Mouse (Mus musculus): ENCODE data around the gene Psg16. TPM values are rescaled to one million over a fixed set of nuclear protein-coding genes. Genes with fewer than 3 reads are reported as not detected.
A peak's percentile ranks its signal among the peaks of the same experiment; 100 is the strongest.

Gene Psg16
- polyA plus RNA-seq, 1 experiment = 20.8 TPM

DNA sequence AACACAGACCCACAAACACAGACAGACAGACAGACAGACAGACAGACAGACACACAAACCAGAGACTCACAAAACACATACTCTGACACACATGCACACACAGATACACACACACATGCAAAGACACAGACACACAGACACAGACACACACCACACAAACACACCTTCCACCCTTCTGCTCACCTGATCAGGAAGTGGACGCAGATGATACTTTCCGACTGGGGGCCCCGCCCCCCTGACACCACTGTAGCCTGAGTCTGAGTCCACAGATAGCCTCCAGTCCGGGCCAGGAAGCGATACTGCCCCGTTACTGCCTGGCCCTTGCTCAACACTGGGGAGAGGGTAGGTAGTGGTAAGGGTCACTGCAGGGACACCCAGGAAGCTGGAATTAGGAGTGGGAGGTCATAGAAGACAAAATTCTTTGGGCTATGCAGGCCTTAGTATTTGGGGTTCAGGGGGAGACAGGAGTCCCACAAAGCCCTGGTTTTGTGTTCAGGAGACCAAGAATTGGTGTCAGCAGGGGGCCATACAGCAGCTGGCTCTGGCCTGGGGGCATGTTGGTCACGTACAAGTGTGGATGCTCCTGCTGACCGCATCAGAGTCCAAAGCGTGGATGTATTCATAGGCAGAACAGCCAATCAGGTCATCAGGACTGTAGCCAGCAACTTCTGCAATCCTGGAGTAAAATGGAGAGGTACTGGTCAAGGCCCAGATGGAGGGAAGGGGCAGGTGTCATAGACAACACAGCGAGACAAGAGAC lies 25.2 kb upstream of the Psg16 start:
- no peak for DNase-seq
- H3K27ac ChIP-seq (ENCODE audit: insufficient read depth, low read length) = no peak overlapping the region
- WGBS = 69% methylated on average over 10 of the region's 10 CpGs
- peaks cover 6% of the 10 kb centered on the region; the same call in 1 of the 2 replicates for H3K4me1 ChIP-seq (ENCODE audit: control insufficient read depth, insufficient read depth, low read length)
- H3K4me3 ChIP-seq (replicated peaks; ENCODE audit: insufficient read depth, low read depth, low read length) = no peak overlapping the region
- TF ChIP-seq CTCF (IDR thresholded peaks at IDR 0.05; ENCODE audit: borderline replicate concordance, insufficient read depth, low read depth, low read length) = no peak
- TF ChIP-seq POLR2A (IDR thresholded peaks at IDR 0.05; ENCODE audit: borderline replicate concordance, insufficient read depth, low read length) = no peak
- H3K27me3 ChIP-seq (ENCODE audit: control insufficient read depth, insufficient read depth, low read length) = no peaks in the 10 kb centered on the region

DNA sequence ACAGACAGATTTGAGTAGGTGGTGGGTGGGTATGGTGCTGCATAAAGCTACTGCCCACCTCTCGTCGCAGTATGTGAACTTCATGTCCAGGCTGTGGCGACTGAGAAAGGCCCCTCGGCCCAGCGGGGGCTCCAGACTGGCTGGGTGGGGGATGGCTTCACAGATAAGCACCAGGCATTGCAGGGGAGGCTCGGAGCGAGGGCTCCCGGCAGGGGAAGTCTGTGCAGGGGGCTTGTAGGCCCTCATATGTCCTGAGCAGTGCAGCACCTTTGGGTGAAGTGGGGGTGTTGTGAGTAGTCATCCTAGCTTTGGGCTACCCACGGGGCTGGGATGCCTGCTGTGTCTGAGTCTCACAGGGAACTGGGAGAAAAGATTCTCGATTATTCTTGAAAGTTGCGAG lies 23.3 kb upstream of the Psg16 start:
- TF ChIP-seq POLR2A (IDR thresholded peaks at IDR 0.05; ENCODE audit: borderline replicate concordance, insufficient read depth, low read length) = no peak
- no peak for TF ChIP-seq CTCF (IDR thresholded peaks at IDR 0.05; ENCODE audit: borderline replicate concordance, insufficient read depth, low read depth, low read length)
- H3K27me3 ChIP-seq (ENCODE audit: control insufficient read depth, insufficient read depth, low read length) = no peaks in the 10 kb centered on the region
- H3K27ac ChIP-seq (ENCODE audit: insufficient read depth, low read length) = no peak overlapping the region
- DNase-seq = no peak
- 69% methylated on average over 11 of the region's 11 CpGs for WGBS
- no peaks in the 10 kb centered on the region for H3K4me1 ChIP-seq (ENCODE audit: control insufficient read depth, insufficient read depth, low read length)
- H3K4me3 ChIP-seq (replicated peaks; ENCODE audit: insufficient read depth, low read depth, low read length) = no peak overlapping the region

DNA sequence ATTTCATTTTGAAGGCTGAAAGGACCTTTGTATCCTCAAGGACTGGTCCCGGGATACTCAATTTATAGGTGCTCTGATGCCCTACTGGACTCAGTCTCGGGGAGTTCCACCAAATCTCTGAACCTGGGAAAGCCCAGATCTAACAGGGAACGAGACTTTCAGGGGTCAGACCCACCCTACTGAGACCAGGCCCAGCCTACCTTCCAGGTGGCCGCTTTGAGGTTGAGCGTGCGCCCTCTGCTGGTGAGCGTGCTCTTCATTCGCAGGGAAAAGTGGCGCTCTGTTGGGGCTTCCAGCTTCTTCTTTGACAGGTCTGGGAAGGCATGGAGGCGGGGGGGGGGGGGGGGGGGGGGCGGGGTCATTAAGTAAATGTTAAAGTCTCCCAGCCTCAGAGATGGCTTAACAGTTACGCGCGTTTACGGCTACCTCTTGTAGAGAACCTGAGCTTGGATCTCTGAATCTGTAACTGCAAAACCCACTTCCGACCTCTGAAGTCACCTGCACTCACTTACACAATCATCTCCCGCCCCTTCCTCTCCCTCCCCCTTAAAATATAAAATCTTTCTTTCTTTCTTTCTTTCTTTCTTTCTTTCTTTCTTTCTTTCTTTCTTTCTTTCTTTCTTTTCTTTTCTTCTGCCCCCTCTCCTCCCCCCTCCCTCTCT lies 22.8 kb upstream of the Psg16 start:
- DNase-seq = peak; percentile 70 to 78
- TF ChIP-seq POLR2A (IDR thresholded peaks at IDR 0.05; ENCODE audit: borderline replicate concordance, insufficient read depth, low read length) (no peak), CTCF (IDR thresholded peaks at IDR 0.05; ENCODE audit: borderline replicate concordance, insufficient read depth, low read depth, low read length) (peak; percentile 87)
- H3K27ac ChIP-seq (ENCODE audit: insufficient read depth, low read length) = no peak overlapping the region
- no peak overlapping the region for H3K4me3 ChIP-seq (replicated peaks; ENCODE audit: insufficient read depth, low read depth, low read length)
- H3K4me1 ChIP-seq (ENCODE audit: control insufficient read depth, insufficient read depth, low read length) = no peaks in the 10 kb centered on the region
- 14% methylated on average over 16 of the region's 17 CpGs for WGBS
- H3K27me3 ChIP-seq (ENCODE audit: control insufficient read depth, insufficient read depth, low read length) = no peaks in the 10 kb centered on the region

DNA sequence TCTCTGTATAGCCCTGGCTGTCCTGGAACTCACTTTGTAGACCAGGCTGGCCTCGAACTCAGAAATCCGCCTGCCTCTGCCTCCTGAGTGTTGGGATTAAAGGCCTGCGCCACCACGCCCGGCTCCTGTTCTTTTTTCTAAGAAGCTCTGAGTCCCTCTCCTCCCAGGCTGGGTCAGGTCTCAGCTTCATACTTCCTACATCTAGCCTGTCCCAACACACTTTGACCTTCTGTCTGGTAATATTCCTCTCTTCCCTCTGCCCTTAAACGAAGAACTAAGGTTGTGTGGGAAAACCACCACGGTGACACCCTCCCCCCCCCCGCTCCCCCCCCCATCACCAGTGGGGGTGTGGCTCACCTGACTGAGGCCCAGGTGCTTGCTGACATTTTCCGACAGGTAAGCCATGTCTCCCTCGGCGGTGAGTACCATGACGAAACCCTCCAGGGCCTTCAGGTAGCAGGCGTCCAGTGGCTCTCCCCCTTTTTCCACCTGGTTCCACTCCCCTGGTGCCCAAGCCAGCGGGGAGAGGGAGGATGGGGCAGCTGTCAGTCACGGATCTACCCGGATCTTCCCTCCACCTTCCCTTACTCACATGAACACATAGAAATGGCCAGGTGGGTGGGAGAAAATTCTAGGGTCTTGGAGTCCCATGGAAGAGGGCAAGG lies 19.4 kb upstream of the Psg16 start:
- WGBS = 86% methylated on average over 16 of the region's 16 CpGs
- H3K27me3 ChIP-seq (ENCODE audit: control insufficient read depth, insufficient read depth, low read length) = no peaks in the 10 kb centered on the region
- DNase-seq = no peak

DNA sequence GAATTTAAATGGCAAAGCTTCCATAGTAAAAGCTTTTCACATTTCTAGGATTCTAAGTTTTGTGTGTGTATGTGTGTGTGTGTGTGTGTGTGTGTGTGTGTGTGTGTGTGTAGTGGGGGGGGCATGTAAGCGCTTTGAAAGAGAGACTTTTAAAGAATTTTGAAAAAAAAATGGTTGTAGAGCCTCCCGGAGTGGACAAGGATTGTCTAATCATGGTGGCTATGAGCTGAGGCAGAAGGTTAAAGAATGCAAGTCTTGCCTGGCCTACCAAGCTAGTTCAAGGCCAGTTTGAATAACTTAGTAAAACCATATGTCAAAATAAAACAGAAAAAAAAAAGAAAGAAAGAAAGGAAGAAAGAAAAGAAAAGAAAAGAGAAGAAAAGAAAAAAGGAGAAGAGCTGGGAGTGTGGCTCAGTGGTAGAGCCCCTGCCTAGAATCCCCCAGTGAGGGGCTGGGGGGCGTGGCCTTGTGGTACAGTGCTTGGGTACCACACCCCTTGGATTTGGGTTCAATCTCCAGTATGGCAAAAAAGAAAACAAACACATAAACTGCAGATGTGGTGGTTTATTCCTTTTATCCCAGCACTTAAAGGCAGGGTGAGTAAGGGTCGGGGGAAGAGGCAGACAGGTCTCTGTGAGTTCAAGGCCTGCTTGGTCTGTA lies 18.4 kb upstream of the Psg16 start:
- TF ChIP-seq CTCF (IDR thresholded peaks at IDR 0.05; ENCODE audit: borderline replicate concordance, insufficient read depth, low read depth, low read length) = no peak
- TF ChIP-seq POLR2A (IDR thresholded peaks at IDR 0.05; ENCODE audit: borderline replicate concordance, insufficient read depth, low read length) = no peak
- WGBS = 93% methylated on average over 4 of the region's 4 CpGs
- H3K4me1 ChIP-seq (ENCODE audit: control insufficient read depth, insufficient read depth, low read length) = peaks cover 14% of the 10 kb centered on the region
- no peaks in the 10 kb centered on the region for H3K27me3 ChIP-seq (ENCODE audit: control insufficient read depth, insufficient read depth, low read length)
- peak in 1 of 2 experiments; percentile 31 for DNase-seq
- no peak overlapping the region for H3K27ac ChIP-seq (ENCODE audit: insufficient read depth, low read length)
- no peak overlapping the region for H3K4me3 ChIP-seq (replicated peaks; ENCODE audit: insufficient read depth, low read depth, low read length)

More for the DNA sequence above, 19.4 kb upstream of the Psg16 start:
- Histone ChIP-seq H3K27ac (ENCODE audit: insufficient read depth, low read length) (no peak overlapping the region), H3K4me1 (ENCODE audit: control insufficient read depth, insufficient read depth, low read length) (peaks cover 7% of the 10 kb centered on the region), H3K4me3 (replicated peaks; ENCODE audit: insufficient read depth, low read depth, low read length) (no peak overlapping the region)
- TF ChIP-seq POLR2A (IDR thresholded peaks at IDR 0.05; ENCODE audit: borderline replicate concordance, insufficient read depth, low read length) = no peak
- no peak for TF ChIP-seq CTCF (IDR thresholded peaks at IDR 0.05; ENCODE audit: borderline replicate concordance, insufficient read depth, low read depth, low read length)

DNA sequence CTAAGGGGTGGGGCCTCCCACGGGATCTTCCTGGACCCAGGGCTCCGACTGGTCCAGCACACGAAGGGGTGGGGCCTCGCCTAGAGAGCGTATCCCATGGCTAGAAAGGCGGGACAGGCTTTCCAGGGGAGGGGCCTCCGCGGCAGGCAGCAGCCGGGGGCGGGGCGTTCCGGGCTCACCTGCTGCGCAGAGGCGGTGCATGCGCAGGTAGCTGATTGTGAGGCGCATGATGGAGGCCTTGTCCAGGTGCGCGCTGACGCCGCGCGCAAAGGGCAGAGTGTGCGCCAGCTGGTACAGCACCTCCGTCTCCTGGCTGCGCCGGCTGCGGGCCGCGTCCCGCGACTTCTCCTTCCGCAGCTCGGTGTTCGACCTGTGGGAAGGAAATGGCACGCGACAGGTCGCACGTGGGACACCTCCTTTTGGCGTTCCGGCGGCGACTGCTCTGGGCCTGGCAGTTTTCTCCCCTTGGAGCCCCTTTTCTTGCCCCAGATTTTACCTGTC lies 17.7 kb upstream of the Psg16 start:
- Histone ChIP-seq H3K27ac (ENCODE audit: insufficient read depth, low read length) (peak overlapping the region; percentile 32), H3K27me3 (ENCODE audit: control insufficient read depth, insufficient read depth, low read length) (no peaks in the 10 kb centered on the region), H3K4me1 (ENCODE audit: control insufficient read depth, insufficient read depth, low read length) (peaks cover 17% of the 10 kb centered on the region), H3K4me3 (replicated peaks; ENCODE audit: insufficient read depth, low read depth, low read length) (peak overlapping the region; percentile 56)
- peak; percentile 49 for TF ChIP-seq POLR2A (IDR thresholded peaks at IDR 0.05; ENCODE audit: borderline replicate concordance, insufficient read depth, low read length)
- no peak for TF ChIP-seq CTCF (IDR thresholded peaks at IDR 0.05; ENCODE audit: borderline replicate concordance, insufficient read depth, low read depth, low read length)
- under 1% methylated on average over 42 of the region's 42 CpGs for WGBS
- DNase-seq = peak; percentile 91 to 92

All from cerebellum, adult 2 months (tissue).